Mouse (Mus musculus): ENCODE data around the gene Tbc1d22b.

DNA sequence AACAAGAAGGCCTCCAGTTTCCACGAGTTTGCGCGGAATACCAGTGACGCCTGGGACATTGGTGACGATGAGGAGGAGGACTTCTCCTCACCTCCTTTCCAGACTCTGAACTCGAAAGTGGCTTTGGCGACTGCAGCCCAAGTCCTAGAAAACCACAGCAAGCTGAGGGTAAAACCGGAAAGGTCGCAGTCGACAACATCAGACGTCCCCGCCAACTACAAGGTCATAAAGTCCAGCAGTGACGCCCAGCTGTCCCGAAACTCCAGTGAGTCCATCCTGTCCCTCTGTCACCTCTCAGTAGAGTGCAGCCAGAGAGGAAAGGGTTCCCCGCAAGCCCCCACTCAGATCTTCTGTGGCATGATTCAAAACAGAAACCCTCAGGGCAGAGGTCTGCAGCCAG lies 18.9 kb downstream of the Tbc1d22b start:
- TF ChIP-seq CTCF (IDR thresholded peaks at IDR 0.05; ENCODE audit: low read depth, low read length) (no peak), POLR2A (IDR thresholded peaks at IDR 0.05; ENCODE audit: extremely low read depth, insufficient read depth, low read length) (no peak)
